Mouse (Mus musculus) thymus, adult 2 months (tissue): ENCODE measurements around the gene Ethe1. TPM values are rescaled to one million over a fixed set of nuclear protein-coding genes. Genes with fewer than 3 reads are reported as not detected.
A peak's percentile ranks its signal among the peaks of the same experiment; 100 is the strongest.
"Not testable (repeated sequence)": the region's sequence is repeated elsewhere in the genome, so short reads cannot be mapped to it uniquely, and the experiment has no call there.

Experiments
- DNase-seq: peaks from one replicate; pipeline ENCODE4 v3.0.0; 2021
- H3K27ac ChIP-seq: fragments of 200-500 bp; 2 replicates; pipeline ENCODE4 v1.5.1; 2012; ENCODE audit warnings: low read length, control low read depth; ENCODE audit not compliant: control insufficient read depth, insufficient read depth
- H3K27me3 ChIP-seq: fragments of 200-500 bp; 2 replicates; pipeline ENCODE4 v1.6.1; 2012; ENCODE audit warnings: mild to moderate bottlenecking, low read length, moderate library complexity, mixed read lengths; ENCODE audit not compliant: control insufficient read depth, insufficient read depth
- H3K36me3 ChIP-seq: fragments of 200-500 bp; 2 replicates; pipeline ENCODE4 v1.6.1; 2012; ENCODE audit warnings: mild to moderate bottlenecking, low read length, moderate library complexity; ENCODE audit not compliant: control insufficient read depth, insufficient read depth
- H3K4me1 ChIP-seq: fragments of 200-500 bp; replicated peaks from 2 replicates; pipeline ENCODE4 v1.6.1; 2012; ENCODE audit warnings: low read length; ENCODE audit not compliant: control insufficient read depth, insufficient read depth
- H3K4me3 ChIP-seq: fragments of 200-500 bp; 2 replicates; pipeline ENCODE4 v1.5.1; 2012; ENCODE audit warnings: mild to moderate bottlenecking, low read length, control low read depth, moderate library complexity; ENCODE audit not compliant: control insufficient read depth, insufficient read depth
- CTCF ChIP-seq: fragments of 200-500 bp; IDR thresholded peaks from 2 replicates; pipeline ENCODE4 v1.5.1; 2012; ENCODE audit warnings: mild to moderate bottlenecking, control low read depth, low read length, moderate library complexity, borderline replicate concordance; ENCODE audit not compliant: control insufficient read depth, poor library complexity, insufficient read depth; ENCODE audit errors: extremely low read depth
- POLR2A ChIP-seq: fragments of 200-500 bp; IDR thresholded peaks from 2 replicates; pipeline ENCODE4 v1.6.1; 2012; ENCODE audit warnings: mild to moderate bottlenecking, low read length, control low read depth, moderate library complexity; ENCODE audit not compliant: control insufficient read depth, poor library complexity, insufficient read depth; ENCODE audit errors: extremely low read depth
- WGBS: fragments of 180-500 bp; shearing (Covaris S2); methylation state at CpG from one replicate; pipeline ENCODE4 v1.1.7; 2018; 5-methylcytosine and 5-hydroxymethylcytosine counted together
- polyA plus RNA-seq: library from polyadenylated mRNA; depleted of rRNA; stranded (reverse); fragments of >200 nt; gene quantifications from 2 replicates; pipeline ENCODE4 v1.2.3, GENCODE M21; 2012

The Ethe1 gene
- polyA plus RNA-seq, 1 experiment, result 45.9 TPM

DNA sequence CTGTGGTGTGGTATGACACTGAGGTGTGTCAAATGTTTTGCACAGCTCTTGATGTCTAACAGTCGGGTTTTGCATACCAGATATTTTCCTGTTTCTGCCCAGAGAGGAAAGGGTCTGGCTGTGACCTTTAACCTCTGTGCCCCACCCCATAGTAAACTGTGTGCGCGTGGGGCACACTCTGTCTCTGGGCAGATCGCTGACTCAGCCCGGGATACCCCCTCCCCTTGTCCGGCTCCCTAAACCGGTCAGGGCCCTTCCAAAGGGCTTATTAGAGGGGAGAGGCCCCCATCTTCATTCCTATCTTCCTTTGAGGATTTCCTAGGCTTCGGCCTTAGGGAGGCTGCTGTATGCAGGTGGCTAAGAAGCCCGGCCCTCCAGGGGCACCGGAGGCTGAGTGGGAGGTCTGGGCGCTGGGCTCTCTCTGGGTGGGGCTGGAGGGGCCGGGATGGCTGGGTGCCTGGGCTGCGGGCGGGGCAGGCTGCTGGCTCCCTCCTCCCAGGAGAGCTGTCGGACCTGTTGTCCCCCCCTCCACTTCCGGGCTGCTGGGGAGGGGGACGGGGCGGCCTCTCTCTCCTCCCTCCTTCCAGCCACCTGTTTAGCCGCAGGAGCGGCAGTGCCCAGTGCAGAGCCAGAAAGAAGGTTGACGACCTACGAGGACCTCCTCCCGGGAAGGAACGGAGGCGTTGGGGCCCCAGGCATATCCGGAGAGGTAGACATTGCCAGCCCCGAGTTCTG is 23.0 kb downstream of the Ethe1 start, which contains the start of gene Phldb3:
Gene Phldb3, plus strand, starts transcription at position 620 of the 735 bp plus-strand sequence.
- Histone ChIP-seq H3K27me3 (no peaks in the 10 kb centered on the region), H3K4me3 (peak within 1 kb of the TSS; percentile 62), H3K27ac (peak within 1 kb of the TSS; percentile 71), H3K4me1 (peaks cover 40% of the 10 kb centered on the region), H3K36me3 (no peaks in the 10 kb centered on the region)
- DNase-seq, result peak; percentile 75
- no peak for TF ChIP-seq CTCF
- no peak for TF ChIP-seq POLR2A
- 4% methylated on average over 26 of the region's 27 CpGs for WGBS

GRCm38 (mm10) chr7:24610879-24611494 is 23.6 kb downstream of the Ethe1 start:
- Histone ChIP-seq H3K4me3 (peak overlapping the region; percentile 62), H3K4me1 (peaks cover 40% of the 10 kb centered on the region), H3K36me3 (no peaks in the 10 kb centered on the region), H3K27me3 (no peaks in the 10 kb centered on the region), H3K27ac (peak overlapping the region; percentile 71)
- TF ChIP-seq POLR2A (peak; percentile 73; the same call in 1 of the 2 replicates), CTCF (no peak)
- 0% methylated on average over 36 of the region's 36 CpGs for WGBS
- peak; percentile 97 for DNase-seq

GRCm38 (mm10) chr7:24611709-24612108 is 24.4 kb downstream of the Ethe1 start:
- no peak overlapping the region for H3K27ac ChIP-seq
- peak overlapping the region; percentile 62 for H3K4me3 ChIP-seq
- peaks cover 46% of the 10 kb centered on the region for H3K4me1 ChIP-seq
- H3K36me3 ChIP-seq, result no peaks in the 10 kb centered on the region
- no peak for DNase-seq
- TF ChIP-seq CTCF (no peak), POLR2A (no peak)
- no peaks in the 10 kb centered on the region for H3K27me3 ChIP-seq
- 14% methylated on average over 7 of the region's 7 CpGs for WGBS

GRCm38 (mm10) chr7:24612308-24612910 is 25.1 kb downstream of the Ethe1 start:
- TF ChIP-seq CTCF, result no peak
- H3K4me3 ChIP-seq, result 0 out of 2 replicates have a peak overlapping the region, but pooled peaks have one; percentile 1
- H3K27me3 ChIP-seq, result no peaks in the 10 kb centered on the region
- H3K36me3 ChIP-seq, result no peaks in the 10 kb centered on the region
- WGBS, result 39% methylated on average over 27 of the region's 27 CpGs
- DNase-seq, result no peak
- H3K4me1 ChIP-seq, result peaks cover 52% of the 10 kb centered on the region
- H3K27ac ChIP-seq, result no peak overlapping the region

GRCm38 (mm10) chr7:24614816-24615215 is 27.5 kb downstream of the Ethe1 start:
- WGBS, result 88% methylated on average over 13 of the region's 13 CpGs
- DNase-seq, result no peak
- Histone ChIP-seq H3K27me3 (no peaks in the 10 kb centered on the region), H3K27ac (no peak overlapping the region), H3K36me3 (peaks cover 1% of the 10 kb centered on the region; the same call in 1 of the 2 replicates), H3K4me3 (no peak overlapping the region), H3K4me1 (peaks cover 48% of the 10 kb centered on the region)
- TF ChIP-seq POLR2A (no peak), CTCF (no peak)

- Histone ChIP-seq H3K4me3 (no peak overlapping the region), H3K27me3 (no peaks in the 10 kb centered on the region), H3K4me1 (peaks cover 28% of the 10 kb centered on the region), H3K27ac (no peak overlapping the region; the same call in 1 of the 2 replicates), H3K36me3 (peaks cover 12% of the 10 kb centered on the region)
- 22% methylated on average over 8 of the region's 8 CpGs for WGBS
- TF ChIP-seq POLR2A (no peak), CTCF (no peak)
- DNase-seq, result no peak
Measured at GRCm38 (mm10) chr7:24617763-24618162, 30.4 kb downstream of the Ethe1 start.

GRCm38 (mm10) chr7:24618374-24618773 is 31.0 kb downstream of the Ethe1 start:
- peaks cover 26% of the 10 kb centered on the region for H3K4me1 ChIP-seq
- not testable (repeated sequence) for H3K27me3 ChIP-seq, H3K4me3 ChIP-seq, DNase-seq, H3K27ac ChIP-seq
- 88% methylated on average over 8 of the region's 8 CpGs for WGBS
- peaks cover 17% of the 10 kb centered on the region for H3K36me3 ChIP-seq
